Mouse (Mus musculus): ENCODE data around the gene Usp53.

GRCm38 (mm10) chr3:122888371-122888819 lies 95.9 kb downstream of the Usp53 start:
- TF ChIP-seq CTCF (IDR thresholded peaks at IDR 0.05; ENCODE audit: borderline replicate concordance, insufficient read depth, low read depth, low read length): no peak
- TF ChIP-seq POLR2A (IDR thresholded peaks at IDR 0.05; ENCODE audit: borderline replicate concordance, insufficient read depth, low read length): no peak
